Mouse (Mus musculus): ENCODE results near the gene Eps8l2. TPM values are rescaled to one million over a fixed set of nuclear protein-coding genes. Genes with fewer than 3 reads are reported as not detected.
A peak's percentile ranks its signal among the peaks of the same experiment; 100 is the strongest.

Eps8l2 gene
- total and polyA plus RNA-seq, 3 experiments = 0.10 TPM; not detected in 2

GRCm38 (mm10) chr7:141390326-141391259 is 51.9 kb downstream of the Eps8l2 start (continued):
- TF ChIP-seq ETS1 (IDR thresholded peaks at IDR 0.05; ENCODE audit: low read depth, low read length) = peak; percentile 50; the same call in 1 of the 2 replicates
- TF ChIP-seq TCF12 (IDR thresholded peaks at IDR 0.05; ENCODE audit: low read depth, low read length) = 0 out of 2 replicates have a peak, but pooled peaks have one; percentile 2
- TF ChIP-seq GABPA (IDR thresholded peaks at IDR 0.05; ENCODE audit: low read depth, low read length) = no peak
- TF ChIP-seq POLR2AphosphoS5 (IDR thresholded peaks at IDR 0.05; ENCODE audit: borderline replicate concordance, low read depth, low read length) = no peak
- TF ChIP-seq KAT2A (conservative IDR thresholded peaks at IDR 0.05; ENCODE audit: low read depth, low read length) = no peak
- peak; percentile 19 to 46; a peak in 2 of 4 replicates for TF ChIP-seq POLR2A (IDR thresholded peaks at IDR 0.05; ENCODE audit: control insufficient read depth in 1 of 2, insufficient read depth in 1 of 2, low read depth in 1 of 2, low read length in 2 of 2, poor library complexity in 1 of 2)
- TF ChIP-seq MXI1 (IDR thresholded peaks at IDR 0.05; ENCODE audit: low read depth, low read length) = peak; percentile 2; the same call in 1 of the 2 replicates
- TF ChIP-seq MYC (IDR thresholded peaks at IDR 0.05; ENCODE audit: low read depth, low read length) = no peak
- peak; percentile 25 to 72; a peak in 3 of 4 replicates for TF ChIP-seq EP300 (IDR thresholded peaks at IDR 0.05; ENCODE audit: low read depth in 1 of 2, low read length in 2 of 2)
- peak; percentile 25; the same call in 1 of the 2 replicates for TF ChIP-seq NELFE (IDR thresholded peaks at IDR 0.05; ENCODE audit: low read depth, low read length)
- TF ChIP-seq SIN3A (IDR thresholded peaks at IDR 0.05; ENCODE audit: low read length) = no peak; the same call in none of the 2 replicates
- TF ChIP-seq TBP (IDR thresholded peaks at IDR 0.05; ENCODE audit: low read depth, low read length) = peak; percentile 35
- no peak for TF ChIP-seq ZKSCAN1 (IDR thresholded peaks at IDR 0.05; ENCODE audit: low read depth, low read length)

- H3K4me1 ChIP-seq (ENCODE audit: control insufficient read depth in 1 of 2, insufficient read depth in 2 of 2, low read length in 2 of 2) = peaks cover 15 to 37% of the 10 kb centered on the region in 2 experiments
- peak; percentile 99 for DNase-seq (ENCODE audit: low read depth, low spot score)
- TF ChIP-seq SIN3A (IDR thresholded peaks at IDR 0.05; ENCODE audit: low read length) (peak; percentile 89), GATA1 (IDR thresholded peaks at IDR 0.05; ENCODE audit: low read depth, low read length) (peak; percentile 3; the same call in 1 of the 2 replicates), POLR2AphosphoS5 (IDR thresholded peaks at IDR 0.05; ENCODE audit: borderline replicate concordance, low read depth, low read length) (no peak), UBTF (IDR thresholded peaks at IDR 0.05; ENCODE audit: borderline replicate concordance, insufficient read depth, low read depth, low read length) (no peak), POLR2AphosphoS2 (IDR thresholded peaks at IDR 0.05; ENCODE audit: low read length) (peak; percentile 80), MXI1 (IDR thresholded peaks at IDR 0.05; ENCODE audit: low read depth, low read length) (peak; percentile 68), HCFC1 (IDR thresholded peaks at IDR 0.05; ENCODE audit: low read depth, low read length) (peak; percentile 74), TBP (IDR thresholded peaks at IDR 0.05; ENCODE audit: low read depth, low read length) (peak; percentile 64), ZMIZ1 (IDR thresholded peaks at IDR 0.05; ENCODE audit: low read depth, low read length) (peak; percentile 85), NELFE (IDR thresholded peaks at IDR 0.05; ENCODE audit: low read depth, low read length) (peak; percentile 79), TCF12 (IDR thresholded peaks at IDR 0.05; ENCODE audit: low read depth, low read length) (peak; percentile 25; the same call in 1 of the 2 replicates), GABPA (IDR thresholded peaks at IDR 0.05; ENCODE audit: low read depth, low read length) (no peak), POLR2A (IDR thresholded peaks at IDR 0.05; ENCODE audit: control insufficient read depth in 1 of 2, insufficient read depth in 1 of 2, low read depth in 1 of 2, low read length in 2 of 2, poor library complexity in 1 of 2) (peak; percentile 59 to 87; a peak in 3 of 4 replicates), RCOR1 (IDR thresholded peaks at IDR 0.05; ENCODE audit: low read depth, low read length) (peak; percentile 10; the same call in 1 of the 2 replicates), MEF2A (IDR thresholded peaks at IDR 0.05; ENCODE audit: extremely low read depth, insufficient replicate concordance, low read depth, low read length, poor library complexity, severe bottlenecking) (peak; percentile 10; the same call in 1 of the 2 replicates), KAT2A (conservative IDR thresholded peaks at IDR 0.05; ENCODE audit: low read depth, low read length) (no peak), MYC (IDR thresholded peaks at IDR 0.05; ENCODE audit: low read depth, low read length) (no peak), ELF1 (IDR thresholded peaks at IDR 0.05; ENCODE audit: low read depth, low read length) (no peak), BHLHE40 (IDR thresholded peaks at IDR 0.05; ENCODE audit: borderline replicate concordance, low read depth, low read length) (no peak; the same call in 1 of the 2 replicates), ETS1 (IDR thresholded peaks at IDR 0.05; ENCODE audit: low read depth, low read length) (peak; percentile 60; the same call in 1 of the 2 replicates)
Observed at GRCm38 (mm10) chr7:141391625-141392551, 53.2 kb downstream of the Eps8l2 start, which contains the start of gene Taldo1. TSS of gene Taldo1 (plus strand) at chr7:141392199.

More at GRCm38 (mm10) chr7:141391625-141392551, 53.2 kb downstream of the Eps8l2 start, which contains the start of gene Taldo1:
- peaks cover 25% of the 10 kb centered on the region for H3K79me2 ChIP-seq (ENCODE audit: control insufficient read depth, insufficient read depth, low read length, poor library complexity)
- peak within 1 kb of the TSS; percentile 97 for H3K27ac ChIP-seq (ENCODE audit: control insufficient read depth, low read depth, low read length)
- peak within 1 kb of the TSS; percentile 77 to 78 for H3K4me3 ChIP-seq (ENCODE audit: control insufficient read depth in 1 of 2, insufficient read depth in 1 of 2, low read depth in 2 of 2, low read length in 2 of 2)
- peak within 1 kb of the TSS; percentile 74 for H3K9ac ChIP-seq (ENCODE audit: control insufficient read depth, low read depth, low read length, poor library complexity, severe bottlenecking)
- H3K9me3 ChIP-seq (replicated peaks; ENCODE audit: insufficient read depth, low read length) = no peaks in the 10 kb centered on the region
- peaks cover 10 to 49% of the 10 kb centered on the region in 2 experiments for H3K36me3 ChIP-seq (ENCODE audit: control insufficient read depth in 1 of 2, insufficient read depth in 2 of 2, low read length in 2 of 2)
- no peaks in the 10 kb centered on the region for H3K27me3 ChIP-seq (ENCODE audit: control insufficient read depth in 1 of 2, insufficient read depth in 2 of 2, low read length in 2 of 2)

All from MEL (cell line).